Mouse (Mus musculus): Measurements from ENCODE around the gene Mfap4.

The Mfap4 gene

GRCm38 (mm10) chr11:61494129-61494997 is 9.1 kb downstream of the Mfap4 start, which contains the start of gene Mapk7:
Mapk7 (minus strand) TSS chr11:61494406.
- Histone ChIP-seq H3K9me3 (ENCODE audit: low read length) (no peaks in the 10 kb centered on the region), H3K4me1 (replicated peaks; ENCODE audit: low read depth, low read length) (peaks cover 49% of the 10 kb centered on the region), H3K36me3 (ENCODE audit: insufficient read depth, low read length) (peaks cover 38% of the 10 kb centered on the region), H3K4me3 (replicated peaks; ENCODE audit: low read length) (peak within 1 kb of the TSS; percentile 95), H3K27me3 (ENCODE audit: insufficient read depth, low read length) (peaks cover 13% of the 10 kb centered on the region)
- TF ChIP-seq CTCF (conservative IDR thresholded peaks at IDR 0.05; ENCODE audit: low read length), result no peak
- no peak for TF ChIP-seq POU5F1 (IDR thresholded peaks at IDR 0.05; ENCODE audit: borderline replicate concordance, low read length)
- no peak for TF ChIP-seq NANOG (IDR thresholded peaks at IDR 0.05; ENCODE audit: borderline replicate concordance, low read length)

GRCm38 (mm10) chr11:61495528-61495927 is 10.3 kb downstream of the Mfap4 start:
- Histone ChIP-seq H3K27me3 (ENCODE audit: insufficient read depth, low read length) (peaks cover 13% of the 10 kb centered on the region), H3K4me1 (replicated peaks; ENCODE audit: low read depth, low read length) (peaks cover 39% of the 10 kb centered on the region), H3K36me3 (ENCODE audit: insufficient read depth, low read length) (peaks cover 26% of the 10 kb centered on the region), H3K4me3 (replicated peaks; ENCODE audit: low read length) (no peak overlapping the region), H3K9me3 (ENCODE audit: low read length) (no peaks in the 10 kb centered on the region)
- TF ChIP-seq POU5F1 (IDR thresholded peaks at IDR 0.05; ENCODE audit: borderline replicate concordance, low read length), result no peak
- no peak for TF ChIP-seq NANOG (IDR thresholded peaks at IDR 0.05; ENCODE audit: borderline replicate concordance, low read length)
- no peak for TF ChIP-seq CTCF (conservative IDR thresholded peaks at IDR 0.05; ENCODE audit: low read length)

- Histone ChIP-seq H3K4me1 (replicated peaks; ENCODE audit: low read depth, low read length) (peaks cover 27% of the 10 kb centered on the region), H3K4me3 (replicated peaks; ENCODE audit: low read length) (no peak overlapping the region), H3K27me3 (ENCODE audit: insufficient read depth, low read length) (peaks cover 13% of the 10 kb centered on the region), H3K36me3 (ENCODE audit: insufficient read depth, low read length) (peaks cover 7% of the 10 kb centered on the region), H3K9me3 (ENCODE audit: low read length) (no peaks in the 10 kb centered on the region)
- TF ChIP-seq NANOG (IDR thresholded peaks at IDR 0.05; ENCODE audit: borderline replicate concordance, low read length) (no peak), POU5F1 (IDR thresholded peaks at IDR 0.05; ENCODE audit: borderline replicate concordance, low read length) (no peak), CTCF (conservative IDR thresholded peaks at IDR 0.05; ENCODE audit: low read length) (no peak)
These were observed 12.3 kb downstream of the Mfap4 start for GRCm38 (mm10) chr11:61497490-61497889.

GRCm38 (mm10) chr11:61498736-61499504 is 13.7 kb downstream of the Mfap4 start:
- H3K4me1 ChIP-seq (replicated peaks; ENCODE audit: low read depth, low read length), result peaks cover 15% of the 10 kb centered on the region
- TF ChIP-seq POU5F1 (IDR thresholded peaks at IDR 0.05; ENCODE audit: borderline replicate concordance, low read length) (no peak), NANOG (IDR thresholded peaks at IDR 0.05; ENCODE audit: borderline replicate concordance, low read length) (no peak), CTCF (conservative IDR thresholded peaks at IDR 0.05; ENCODE audit: low read length) (no peak)
- H3K27me3 ChIP-seq (ENCODE audit: insufficient read depth, low read length), result peaks cover 3% of the 10 kb centered on the region; the same call in 1 of the 2 replicates
- no peak overlapping the region for H3K4me3 ChIP-seq (replicated peaks; ENCODE audit: low read length)
- H3K36me3 ChIP-seq (ENCODE audit: insufficient read depth, low read length), result no peaks in the 10 kb centered on the region
- H3K9me3 ChIP-seq (ENCODE audit: low read length), result no peaks in the 10 kb centered on the region

- H3K4me3 ChIP-seq (replicated peaks; ENCODE audit: low read length), result no peak overlapping the region
- TF ChIP-seq NANOG (IDR thresholded peaks at IDR 0.05; ENCODE audit: borderline replicate concordance, low read length) (no peak), POU5F1 (IDR thresholded peaks at IDR 0.05; ENCODE audit: borderline replicate concordance, low read length) (no peak), CTCF (conservative IDR thresholded peaks at IDR 0.05; ENCODE audit: low read length) (no peak)
- no peaks in the 10 kb centered on the region for H3K27me3 ChIP-seq (ENCODE audit: insufficient read depth, low read length)
- H3K9me3 ChIP-seq (ENCODE audit: low read length), result no peaks in the 10 kb centered on the region
- H3K36me3 ChIP-seq (ENCODE audit: insufficient read depth, low read length), result peaks cover 25% of the 10 kb centered on the region
- H3K4me1 ChIP-seq (replicated peaks; ENCODE audit: low read depth, low read length), result peaks cover 20% of the 10 kb centered on the region
These were observed 18.7 kb downstream of the Mfap4 start for GRCm38 (mm10) chr11:61503933-61504332.

GRCm38 (mm10) chr11:61504713-61505257 is 19.6 kb downstream of the Mfap4 start, which contains the start of gene B9d1:
B9d1 (plus strand) TSS chr11:61505144.
- peak; percentile 62 for TF ChIP-seq CTCF (conservative IDR thresholded peaks at IDR 0.05; ENCODE audit: low read length)
- no peak for TF ChIP-seq POU5F1 (IDR thresholded peaks at IDR 0.05; ENCODE audit: borderline replicate concordance, low read length)
- no peaks in the 10 kb centered on the region for H3K27me3 ChIP-seq (ENCODE audit: insufficient read depth, low read length)
- H3K9me3 ChIP-seq (ENCODE audit: low read length), result no peaks in the 10 kb centered on the region
- peak within 1 kb of the TSS; percentile 86 for H3K4me3 ChIP-seq (replicated peaks; ENCODE audit: low read length)
- H3K36me3 ChIP-seq (ENCODE audit: insufficient read depth, low read length), result peaks cover 34% of the 10 kb centered on the region
- H3K4me1 ChIP-seq (replicated peaks; ENCODE audit: low read depth, low read length), result peaks cover 19% of the 10 kb centered on the region

- H3K27me3 ChIP-seq (ENCODE audit: insufficient read depth, low read length), result no peaks in the 10 kb centered on the region
- no peak overlapping the region for H3K4me3 ChIP-seq (replicated peaks; ENCODE audit: low read length)
- TF ChIP-seq NANOG (IDR thresholded peaks at IDR 0.05; ENCODE audit: borderline replicate concordance, low read length), result no peak
- peak; percentile 82 for TF ChIP-seq CTCF (conservative IDR thresholded peaks at IDR 0.05; ENCODE audit: low read length)
- TF ChIP-seq POU5F1 (IDR thresholded peaks at IDR 0.05; ENCODE audit: borderline replicate concordance, low read length), result no peak
- peaks cover 13% of the 10 kb centered on the region for H3K4me1 ChIP-seq (replicated peaks; ENCODE audit: low read depth, low read length)
- no peaks in the 10 kb centered on the region for H3K9me3 ChIP-seq (ENCODE audit: low read length)
- peaks cover 88% of the 10 kb centered on the region for H3K36me3 ChIP-seq (ENCODE audit: insufficient read depth, low read length)
These were observed 29.7 kb downstream of the Mfap4 start for GRCm38 (mm10) chr11:61514953-61515352.

GRCm38 (mm10) chr11:61517971-61518370 is 32.7 kb downstream of the Mfap4 start:
- Histone ChIP-seq H3K36me3 (ENCODE audit: insufficient read depth, low read length) (peaks cover 90% of the 10 kb centered on the region), H3K4me3 (replicated peaks; ENCODE audit: low read length) (no peak overlapping the region), H3K4me1 (replicated peaks; ENCODE audit: low read depth, low read length) (peaks cover 13% of the 10 kb centered on the region), H3K9me3 (ENCODE audit: low read length) (no peaks in the 10 kb centered on the region), H3K27me3 (ENCODE audit: insufficient read depth, low read length) (no peaks in the 10 kb centered on the region)
- TF ChIP-seq NANOG (IDR thresholded peaks at IDR 0.05; ENCODE audit: borderline replicate concordance, low read length) (no peak), POU5F1 (IDR thresholded peaks at IDR 0.05; ENCODE audit: borderline replicate concordance, low read length) (no peak), CTCF (conservative IDR thresholded peaks at IDR 0.05; ENCODE audit: low read length) (no peak)

Measured in E14TG2a.4 (cell line).